Mouse (Mus musculus) heart, postnatal 0 days (tissue): ENCODE measurements at regions not wholly inside any gene's neighbourhood (a gene's known extent, or its start where the extent isn't known, plus 50 kb on each side); places are given as distances from the start of the nearest gene placed in this dataset.

Experiments
- CTCF ChIP-seq: IDR thresholded peaks from 2 replicates; pipeline ENCODE4 v1.5.1; 2016; ENCODE audit warnings: antibody characterized with exemption, control low read depth, low read depth
- EP300 ChIP-seq: IDR thresholded peaks from 2 replicates; pipeline ENCODE4 v1.6.1; 2016; ENCODE audit warnings: antibody characterized with exemption, low read depth

- TF ChIP-seq CTCF (no peak), EP300 (no peak)
These were observed 386.1 kb downstream of the Cmpk2 start for GRCm38 (mm10) chr12:26855091-26855516.
